Mouse (Mus musculus): ENCODE results near the gene Nadk.
"Not testable (repeated sequence)": the region's sequence is repeated elsewhere in the genome, so short reads cannot be mapped to it uniquely, and the experiment has no call there.

The Nadk gene

GRCm38 (mm10) chr4:155568632-155569370 is 6.6 kb downstream of the Nadk start:
- DNase-seq (ENCODE audit: low read depth in 1 of 2, low spot score in 2 of 2): no peak

DNA sequence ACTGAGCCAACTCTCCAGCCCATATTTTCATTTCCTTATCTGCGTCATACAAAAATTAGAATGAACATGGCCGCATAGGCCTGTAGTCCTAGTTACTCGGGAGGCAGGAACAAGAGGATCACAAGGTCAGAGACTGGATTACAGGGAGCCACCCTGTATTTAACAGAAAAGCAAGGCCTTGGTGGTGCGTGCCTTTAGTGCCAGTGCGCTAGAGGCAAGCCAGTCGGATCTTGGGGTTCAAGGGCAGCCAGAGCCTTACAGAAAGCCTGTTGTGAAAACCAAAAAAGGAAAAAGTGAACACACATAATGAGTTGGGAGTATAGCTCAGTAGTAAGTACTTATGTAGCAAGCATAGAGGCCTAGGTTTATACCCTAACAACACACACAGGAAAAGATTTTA is 7.6 kb downstream of the Nadk start:
- DNase-seq (ENCODE audit: low read depth in 1 of 2, low spot score in 2 of 2): no peak

GRCm38 (mm10) chr4:155570315-155570714 is 8.1 kb downstream of the Nadk start:
- DNase-seq (ENCODE audit: low read depth in 1 of 2, low spot score in 2 of 2): not testable (repeated sequence)

- peak in 1 of 2 experiments; percentile 31 for DNase-seq (ENCODE audit: low read depth in 1 of 2, low spot score in 2 of 2)
Observed at GRCm38 (mm10) chr4:155571442-155571841, 9.3 kb downstream of the Nadk start.

DNA sequence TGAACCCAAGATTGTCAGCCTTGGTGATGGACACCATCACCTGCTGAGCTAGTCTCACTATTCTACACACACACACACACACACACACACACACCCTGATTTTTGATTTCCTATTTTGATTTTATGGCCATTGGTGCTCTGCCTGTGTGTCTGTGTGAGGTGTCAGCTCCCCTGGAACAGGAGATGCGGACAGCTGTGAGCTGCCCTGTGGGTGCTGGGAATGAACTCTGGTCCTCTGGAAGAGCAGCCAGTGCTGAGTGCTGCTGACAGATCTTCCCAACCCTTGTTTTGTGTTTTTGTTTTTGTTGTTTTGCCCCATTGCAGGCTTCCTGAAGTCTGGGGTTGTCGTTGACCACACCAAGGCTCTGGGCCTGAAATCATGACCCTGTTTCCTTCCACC is 11.0 kb downstream of the Nadk start:
- no peak for DNase-seq (ENCODE audit: low read depth in 1 of 2, low spot score in 2 of 2)

GRCm38 (mm10) chr4:155573876-155574275 is 11.7 kb downstream of the Nadk start:
- no peak for DNase-seq (ENCODE audit: low read depth in 1 of 2, low spot score in 2 of 2)

DNA sequence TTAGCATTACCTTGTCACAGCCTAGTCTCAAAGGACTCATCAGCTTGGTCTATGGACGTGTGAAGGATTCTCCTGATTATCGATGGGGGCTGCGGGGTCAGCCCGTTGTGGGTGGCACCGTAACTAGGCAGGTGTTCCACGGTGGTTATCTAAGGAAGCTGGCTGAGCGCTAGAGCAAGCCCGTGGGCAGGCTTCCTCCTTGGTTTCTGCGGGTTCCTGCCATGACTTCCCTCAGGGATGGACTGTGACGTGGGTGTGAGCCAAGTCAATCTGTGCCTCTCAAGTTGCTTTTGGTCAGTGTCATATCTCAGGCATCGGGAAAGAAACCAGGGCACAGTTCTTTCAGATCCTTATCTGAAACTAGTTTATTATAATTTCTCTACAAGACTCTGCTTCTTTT is 12.8 kb downstream of the Nadk start:
- no peak for DNase-seq (ENCODE audit: low read depth in 1 of 2, low spot score in 2 of 2)

DNA sequence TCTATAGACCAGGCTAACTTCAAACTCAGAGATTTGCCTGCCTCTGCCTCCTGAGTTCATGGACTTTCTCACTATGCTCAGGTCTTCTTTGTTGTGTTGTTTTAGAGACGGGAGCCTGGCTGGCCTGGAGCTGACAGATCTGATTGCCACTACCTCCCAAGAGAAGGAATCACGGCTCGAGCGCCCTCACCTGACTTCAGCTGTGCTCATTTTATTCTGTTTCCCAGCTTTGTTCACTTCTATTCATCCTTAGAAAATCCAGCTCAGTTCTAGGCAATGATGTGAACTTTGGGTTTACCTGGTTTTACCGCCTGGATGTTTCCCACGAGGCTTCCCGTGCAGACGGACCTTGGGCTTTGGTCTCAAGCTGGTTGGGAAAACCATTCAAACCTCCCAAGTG is 13.3 kb downstream of the Nadk start:
- no peak for DNase-seq (ENCODE audit: low read depth in 1 of 2, low spot score in 2 of 2)

GRCm38 (mm10) chr4:155577132-155577531 is 15.0 kb downstream of the Nadk start:
- DNase-seq (ENCODE audit: low read depth in 1 of 2, low spot score in 2 of 2): no peak

- DNase-seq (ENCODE audit: low read depth in 1 of 2, low spot score in 2 of 2): no peak
Observed at GRCm38 (mm10) chr4:155577741-155578140, 15.6 kb downstream of the Nadk start.

DNA sequence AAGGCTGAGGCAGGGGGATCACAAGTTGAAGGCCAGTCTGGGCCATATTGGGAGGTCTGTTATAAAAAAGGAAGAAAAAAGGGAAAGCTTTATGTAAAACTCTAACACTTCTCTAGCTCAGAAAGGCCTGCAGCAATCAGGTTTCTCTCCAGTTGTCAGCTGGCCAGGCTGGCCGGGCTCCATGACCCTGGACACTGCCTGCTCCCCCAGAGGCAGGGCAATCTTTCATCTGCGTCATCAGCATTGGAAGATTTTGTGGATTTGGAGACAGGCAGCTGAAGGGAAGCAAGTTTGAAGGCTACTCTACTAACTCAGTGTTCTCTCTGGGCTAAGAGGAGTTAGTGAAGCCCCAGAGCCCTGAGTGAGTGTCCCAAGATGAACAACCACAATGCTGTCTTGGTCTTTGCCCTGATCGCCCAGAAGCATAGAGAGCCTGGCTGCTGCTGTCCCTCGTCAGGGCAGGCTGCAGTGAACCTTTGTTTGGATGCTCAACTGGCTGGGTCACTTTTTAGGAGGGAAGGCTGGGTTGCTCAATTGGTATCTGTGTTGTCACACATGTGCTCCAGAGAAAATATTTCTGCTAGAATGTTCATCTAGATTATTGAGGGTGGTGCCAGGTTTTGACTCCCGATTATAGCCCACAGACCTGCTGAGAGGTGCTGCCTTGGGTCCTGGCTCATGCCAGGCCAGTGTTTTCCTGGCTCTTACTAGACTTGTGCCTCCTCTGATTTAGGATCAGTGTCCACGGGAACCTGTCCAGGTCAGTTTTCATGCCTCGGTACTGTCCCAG is 16.4 kb downstream of the Nadk start:
- DNase-seq (ENCODE audit: low read depth in 1 of 2, low spot score in 2 of 2): no peak

DNA sequence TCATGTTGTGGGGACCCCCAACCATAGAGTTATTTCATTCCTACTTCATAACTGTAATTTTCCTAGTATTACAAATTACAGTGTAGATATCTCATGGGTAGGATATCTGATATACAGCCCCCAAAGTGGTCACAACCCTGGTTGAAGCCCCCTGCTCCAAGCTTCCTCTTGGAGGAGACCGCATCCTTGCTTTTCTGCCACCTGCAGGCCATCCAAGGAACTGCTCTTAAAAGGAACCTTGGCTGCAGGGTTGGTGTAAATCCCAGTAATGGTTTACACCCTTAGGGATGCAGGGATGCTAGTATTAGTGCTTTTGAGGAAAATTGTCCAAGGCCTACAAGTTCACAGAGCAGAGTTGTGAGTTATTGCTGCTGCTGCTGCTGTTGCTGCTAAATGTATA is 18.2 kb downstream of the Nadk start:
- no peak for DNase-seq (ENCODE audit: low read depth in 1 of 2, low spot score in 2 of 2)

DNA sequence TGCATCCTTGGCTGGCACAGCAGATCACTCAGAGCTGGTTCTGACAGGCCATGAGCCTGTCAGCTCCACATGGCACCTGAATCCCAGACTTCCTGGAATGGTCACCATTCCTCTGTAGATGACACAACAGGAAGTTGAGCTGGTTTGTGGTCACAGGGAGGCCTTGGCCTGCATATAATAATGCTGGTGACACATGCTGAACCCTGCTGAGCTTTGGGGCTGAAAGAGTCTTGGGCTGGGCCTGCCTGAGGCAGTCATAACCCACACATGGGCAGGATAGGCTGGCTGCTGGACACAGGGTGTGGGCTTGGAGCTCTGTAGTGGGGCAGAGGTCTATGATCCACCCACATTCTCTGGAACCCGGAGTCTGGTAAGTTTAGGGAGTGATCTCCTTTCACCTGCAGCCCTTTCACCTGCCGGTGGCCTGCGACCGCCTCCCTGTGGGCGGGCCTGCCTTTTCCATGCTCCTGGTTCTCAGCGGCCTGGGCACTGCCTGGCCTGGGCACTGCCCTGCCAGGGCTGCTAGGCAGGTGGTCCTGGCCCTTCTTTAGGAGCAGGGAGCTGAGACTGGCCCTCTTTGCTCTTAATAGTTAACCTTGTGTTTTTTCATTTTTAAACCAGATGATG is 20.2 kb downstream of the Nadk start:
- DNase-seq (ENCODE audit: low read depth in 1 of 2, low spot score in 2 of 2): no peak

DNA sequence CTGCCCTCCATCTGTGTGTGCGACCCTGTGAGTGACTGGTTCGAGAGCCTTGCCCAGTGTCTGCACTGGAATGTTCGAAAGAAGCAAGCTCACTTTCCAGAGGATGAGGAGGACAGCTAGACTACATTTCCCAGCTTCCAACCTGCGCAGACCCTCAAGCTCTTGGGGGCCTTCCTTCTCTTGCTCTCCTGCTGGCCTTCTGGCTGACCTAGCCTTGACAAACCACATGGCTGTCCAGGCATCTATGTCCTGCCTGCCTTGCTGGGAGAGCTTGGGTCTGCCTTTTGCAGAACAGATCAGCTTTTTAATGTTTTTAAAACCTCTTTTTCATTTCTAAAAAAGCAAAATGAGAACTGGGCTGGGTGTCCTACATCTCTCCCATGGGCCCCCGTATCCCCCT is 27.2 kb downstream of the Nadk start:
- DNase-seq (ENCODE audit: low read depth in 1 of 2, low spot score in 2 of 2): no peak

GRCm38 (mm10) chr4:155591012-155591719 is 29.0 kb downstream of the Nadk start:
- DNase-seq (ENCODE audit: low read depth in 1 of 2, low spot score in 2 of 2): no peak

DNA sequence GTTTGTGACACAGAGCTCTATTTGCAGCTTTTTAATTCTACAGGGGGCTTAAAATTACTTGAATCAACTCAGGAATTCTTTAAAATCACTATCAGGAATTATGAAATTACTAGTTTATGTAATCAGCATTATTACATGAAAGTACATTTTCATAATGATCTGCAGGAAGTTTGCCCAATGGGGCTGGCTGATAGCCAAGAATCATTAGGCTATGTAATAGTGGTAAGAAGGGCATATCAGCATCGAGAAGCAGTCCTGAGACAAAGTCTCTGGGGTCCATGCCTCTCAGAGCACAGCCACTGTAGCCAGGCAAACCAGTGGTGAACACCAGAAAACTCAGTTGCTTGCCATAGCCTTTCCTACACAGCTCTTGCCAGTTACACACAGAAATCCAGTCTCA is 31.6 kb downstream of the Nadk start:
- DNase-seq (ENCODE audit: low read depth in 1 of 2, low spot score in 2 of 2): no peak

- no peak for DNase-seq (ENCODE audit: low read depth in 1 of 2, low spot score in 2 of 2)
Observed at GRCm38 (mm10) chr4:155595777-155596176, 33.6 kb downstream of the Nadk start.

DNA sequence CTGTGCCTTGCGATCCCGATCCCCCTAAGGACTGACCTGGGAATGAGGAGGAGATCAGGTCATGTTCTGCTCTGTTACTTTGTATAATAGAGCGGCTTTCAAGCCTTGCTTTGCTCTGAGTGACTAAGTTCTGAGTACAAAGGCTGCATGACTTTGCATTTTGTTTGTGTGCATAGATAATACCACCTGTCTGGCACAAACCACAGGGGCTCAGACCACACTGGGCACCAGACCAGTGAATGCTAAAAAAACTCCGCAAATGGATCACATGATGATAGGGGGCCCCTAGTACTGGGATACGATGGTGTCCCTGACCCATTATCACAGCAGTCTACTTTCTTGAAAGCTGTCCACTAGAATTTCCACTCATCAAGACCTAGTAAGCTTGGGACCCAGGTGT is 34.4 kb downstream of the Nadk start:
- DNase-seq (ENCODE audit: low read depth in 1 of 2, low spot score in 2 of 2): no peak

DNA sequence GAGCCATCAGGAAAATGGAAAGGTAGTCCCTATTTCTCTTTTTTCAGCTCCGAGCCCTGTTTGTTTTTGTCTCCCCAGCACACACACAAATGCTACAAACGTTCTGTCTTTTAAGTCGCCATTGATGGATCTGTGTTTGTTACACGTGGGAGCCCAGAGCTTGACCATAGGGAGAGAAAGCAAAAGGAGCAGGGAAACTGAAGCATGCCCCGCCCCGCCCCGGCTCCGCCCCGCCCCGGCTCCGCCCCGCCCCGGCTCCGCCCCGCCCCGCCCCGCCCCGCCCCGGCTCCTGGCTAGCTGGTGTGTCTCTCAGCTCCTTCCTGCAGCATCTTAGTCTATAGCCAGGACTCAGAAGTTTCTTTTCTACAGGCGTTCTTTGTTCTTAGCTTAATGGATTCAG is 36.4 kb downstream of the Nadk start:
- DNase-seq (ENCODE audit: low read depth in 1 of 2, low spot score in 2 of 2): no peak

GRCm38 (mm10) chr4:155599901-155600825 is 38.0 kb downstream of the Nadk start:
- no peak for DNase-seq (ENCODE audit: low read depth in 1 of 2, low spot score in 2 of 2)
